Mouse (Mus musculus): ENCODE results near the gene Mllt6. TPM values are rescaled to one million over a fixed set of nuclear protein-coding genes. Genes with fewer than 3 reads are reported as not detected.
"Not testable (repeated sequence)": the region's sequence is repeated elsewhere in the genome, so short reads cannot be mapped to it uniquely, and the experiment has no call there.

Gene Mllt6
- polyA plus RNA-seq, 1 experiment from 2014 or later, result 3.9 TPM

GRCm38 (mm10) chr11:97629576-97629975 is 33.6 kb upstream of the Mllt6 start, which contains the start of gene Epop:
Gene Epop (minus strand): TSS chr11:97629702.
- Histone ChIP-seq H3K4me2 (replicated peaks) (peak within 1 kb of the TSS; percentile 72), H3K9me3 (no peaks in the 10 kb centered on the region), H3K36me3 (no peaks in the 10 kb centered on the region), H3K27me3 (peaks cover 72% of the 10 kb centered on the region), H3K4me1 (replicated peaks) (peaks cover 32% of the 10 kb centered on the region), H3K4me3 (replicated peaks) (peak within 1 kb of the TSS; percentile 67), H3K9ac (replicated peaks) (peak within 1 kb of the TSS; percentile 78), H3K27ac (no peak within 1 kb of the TSS)
- peak; percentile 91 for ATAC-seq
- WGBS, result under 1% methylated on average over 47 of the region's 47 CpGs

- no peak overlapping the region for H3K9ac ChIP-seq (replicated peaks)
- ATAC-seq, result no peak
- no peak overlapping the region for H3K27ac ChIP-seq
- no peaks in the 10 kb centered on the region for H3K36me3 ChIP-seq
- no peak overlapping the region for H3K4me3 ChIP-seq (replicated peaks)
- peaks cover 31% of the 10 kb centered on the region for H3K4me1 ChIP-seq (replicated peaks)
- no peak overlapping the region for H3K4me2 ChIP-seq (replicated peaks)
- WGBS, result 23% methylated on average over 2 of the region's 2 CpGs
- peaks cover 58% of the 10 kb centered on the region for H3K27me3 ChIP-seq
- no peaks in the 10 kb centered on the region for H3K9me3 ChIP-seq
These were observed 32.2 kb upstream of the Mllt6 start for GRCm38 (mm10) chr11:97631046-97631445.

- no peak overlapping the region for H3K9ac ChIP-seq (replicated peaks)
- H3K27me3 ChIP-seq, result peaks cover 53% of the 10 kb centered on the region
- H3K36me3 ChIP-seq, result no peaks in the 10 kb centered on the region
- 14% methylated on average over 5 of the region's 5 CpGs for WGBS
- no peaks in the 10 kb centered on the region for H3K9me3 ChIP-seq
- no peak overlapping the region for H3K4me2 ChIP-seq (replicated peaks)
- no peak for ATAC-seq
- peaks cover 27% of the 10 kb centered on the region for H3K4me1 ChIP-seq (replicated peaks)
- no peak overlapping the region for H3K27ac ChIP-seq
- no peak overlapping the region for H3K4me3 ChIP-seq (replicated peaks)
These were observed 31.7 kb upstream of the Mllt6 start for GRCm38 (mm10) chr11:97631500-97631899.

- WGBS, result 2% methylated on average over 12 of the region's 12 CpGs
- 0 out of 2 replicates have a peak, but pooled peaks have one; percentile 40 for ATAC-seq
These were observed 31.3 kb upstream of the Mllt6 start for GRCm38 (mm10) chr11:97631938-97632337.

GRCm38 (mm10) chr11:97632440-97632839 is 30.8 kb upstream of the Mllt6 start:
- H3K9ac ChIP-seq (replicated peaks); H3K4me3 ChIP-seq (replicated peaks); ATAC-seq; H3K9me3 ChIP-seq; H3K36me3 ChIP-seq; H3K27ac ChIP-seq; H3K4me2 ChIP-seq (replicated peaks): not testable (repeated sequence)
- Histone ChIP-seq H3K4me1 (replicated peaks) (peaks cover 18% of the 10 kb centered on the region), H3K27me3 (peaks cover 44% of the 10 kb centered on the region)
- WGBS, result 84% methylated on average over 4 of the region's 4 CpGs

More at GRCm38 (mm10) chr11:97631938-97632337, 31.3 kb upstream of the Mllt6 start:
- H3K27me3 ChIP-seq, result peaks cover 49% of the 10 kb centered on the region
- H3K9ac ChIP-seq (replicated peaks), result no peak overlapping the region
- peaks cover 23% of the 10 kb centered on the region for H3K4me1 ChIP-seq (replicated peaks)
- H3K4me3 ChIP-seq (replicated peaks), result no peak overlapping the region
- H3K36me3 ChIP-seq, result no peaks in the 10 kb centered on the region
- H3K9me3 ChIP-seq, result no peaks in the 10 kb centered on the region
- H3K27ac ChIP-seq, result no peak overlapping the region
- no peak overlapping the region for H3K4me2 ChIP-seq (replicated peaks)

- WGBS, result 71% methylated on average over 11 of the region's 11 CpGs
- H3K4me2 ChIP-seq (replicated peaks), result no peak overlapping the region
- H3K9me3 ChIP-seq, result no peaks in the 10 kb centered on the region
- no peak overlapping the region for H3K4me3 ChIP-seq (replicated peaks)
- no peaks in the 10 kb centered on the region for H3K36me3 ChIP-seq
- ATAC-seq, result no peak
- H3K27me3 ChIP-seq, result peaks cover 16% of the 10 kb centered on the region
- no peak overlapping the region for H3K27ac ChIP-seq
- H3K9ac ChIP-seq (replicated peaks), result no peak overlapping the region
- no peaks in the 10 kb centered on the region for H3K4me1 ChIP-seq (replicated peaks)
These were observed 27.7 kb upstream of the Mllt6 start for GRCm38 (mm10) chr11:97635468-97636019.

- H3K27me3 ChIP-seq, result no peaks in the 10 kb centered on the region
- H3K9me3 ChIP-seq, result 0 out of 2 replicates have a peak, but pooled peaks cover 4% of the 10 kb centered on the region
- H3K4me1 ChIP-seq (replicated peaks), result no peaks in the 10 kb centered on the region
- no peak overlapping the region for H3K4me2 ChIP-seq (replicated peaks)
- no peak overlapping the region for H3K9ac ChIP-seq (replicated peaks)
- no peaks in the 10 kb centered on the region for H3K36me3 ChIP-seq
- 67% methylated on average over 8 of the region's 8 CpGs for WGBS
- no peak overlapping the region for H3K4me3 ChIP-seq (replicated peaks)
- ATAC-seq, result no peak
- H3K27ac ChIP-seq, result no peak overlapping the region
These were observed 21.5 kb upstream of the Mllt6 start for GRCm38 (mm10) chr11:97641668-97642067.

- H3K4me2 ChIP-seq (replicated peaks), result no peak overlapping the region
- no peaks in the 10 kb centered on the region for H3K4me1 ChIP-seq (replicated peaks)
- no peak overlapping the region for H3K9ac ChIP-seq (replicated peaks)
- WGBS, result 55% methylated on average over 2 of the region's 2 CpGs
- no peak for ATAC-seq
- no peaks in the 10 kb centered on the region for H3K27me3 ChIP-seq
- H3K4me3 ChIP-seq (replicated peaks), result no peak overlapping the region
- no peaks in the 10 kb centered on the region for H3K36me3 ChIP-seq
- no peak overlapping the region for H3K27ac ChIP-seq
- 0 out of 2 replicates have a peak, but pooled peaks cover 4% of the 10 kb centered on the region for H3K9me3 ChIP-seq
These were observed 20.5 kb upstream of the Mllt6 start for GRCm38 (mm10) chr11:97642746-97643145.

- no peak for ATAC-seq
- no peak overlapping the region for H3K4me2 ChIP-seq (replicated peaks)
These were observed 19.7 kb upstream of the Mllt6 start for GRCm38 (mm10) chr11:97643380-97644055.

GRCm38 (mm10) chr11:97644834-97645233 is 18.4 kb upstream of the Mllt6 start:
- WGBS, result 5% methylated on average over 6 of the region's 6 CpGs
- H3K36me3 ChIP-seq, result no peaks in the 10 kb centered on the region
- no peak overlapping the region for H3K4me3 ChIP-seq (replicated peaks)
- no peaks in the 10 kb centered on the region for H3K27me3 ChIP-seq
- no peak for ATAC-seq
- 0 out of 2 replicates have a peak, but pooled peaks cover 4% of the 10 kb centered on the region for H3K9me3 ChIP-seq
- H3K27ac ChIP-seq, result no peak overlapping the region
- no peak overlapping the region for H3K9ac ChIP-seq (replicated peaks)
- no peak overlapping the region for H3K4me2 ChIP-seq (replicated peaks)
- no peaks in the 10 kb centered on the region for H3K4me1 ChIP-seq (replicated peaks)

More at GRCm38 (mm10) chr11:97643380-97644055, 19.7 kb upstream of the Mllt6 start:
- no peak overlapping the region for H3K4me3 ChIP-seq (replicated peaks)
- H3K36me3 ChIP-seq, result no peaks in the 10 kb centered on the region
- no peak overlapping the region for H3K27ac ChIP-seq
- no peaks in the 10 kb centered on the region for H3K4me1 ChIP-seq (replicated peaks)
- H3K9me3 ChIP-seq, result 0 out of 2 replicates have a peak, but pooled peaks cover 4% of the 10 kb centered on the region
- 80% methylated on average over 8 of the region's 8 CpGs for WGBS
- H3K27me3 ChIP-seq, result no peaks in the 10 kb centered on the region
- no peak overlapping the region for H3K9ac ChIP-seq (replicated peaks)

- ATAC-seq; H3K4me3 ChIP-seq (replicated peaks); H3K4me1 ChIP-seq (replicated peaks); H3K27ac ChIP-seq; H3K27me3 ChIP-seq; H3K36me3 ChIP-seq; H3K4me2 ChIP-seq (replicated peaks); H3K9me3 ChIP-seq; H3K9ac ChIP-seq (replicated peaks): not testable (repeated sequence)
- WGBS, result 87% methylated on average over 4 of the region's 4 CpGs
These were observed 14.7 kb upstream of the Mllt6 start for GRCm38 (mm10) chr11:97648541-97648940.

GRCm38 (mm10) chr11:97650341-97650740 is 12.9 kb upstream of the Mllt6 start:
- no peaks in the 10 kb centered on the region for H3K27me3 ChIP-seq
- no peak overlapping the region for H3K27ac ChIP-seq
- no peak overlapping the region for H3K9ac ChIP-seq (replicated peaks)
- H3K36me3 ChIP-seq, result no peaks in the 10 kb centered on the region
- no peaks in the 10 kb centered on the region for H3K9me3 ChIP-seq
- H3K4me3 ChIP-seq (replicated peaks), result no peak overlapping the region
- 55% methylated on average over 5 of the region's 5 CpGs for WGBS
- no peaks in the 10 kb centered on the region; the same call in 1 of the 2 replicates for H3K4me1 ChIP-seq (replicated peaks)
- H3K4me2 ChIP-seq (replicated peaks), result no peak overlapping the region
- no peak for ATAC-seq

Measured in midbrain, embryonic 13.5 days (tissue).